Mouse (Mus musculus) retina, postnatal 7 days (tissue): ENCODE results near the gene Crmp1.
A peak's percentile ranks its signal among the peaks of the same experiment; 100 is the strongest.

ENCODE experiments used
- DNase-seq: peaks from one replicate; pipeline ENCODE4 v3.0.0-alpha.2; 2012; ENCODE audit warnings: low read depth, low spot score

Gene Crmp1

DNA sequence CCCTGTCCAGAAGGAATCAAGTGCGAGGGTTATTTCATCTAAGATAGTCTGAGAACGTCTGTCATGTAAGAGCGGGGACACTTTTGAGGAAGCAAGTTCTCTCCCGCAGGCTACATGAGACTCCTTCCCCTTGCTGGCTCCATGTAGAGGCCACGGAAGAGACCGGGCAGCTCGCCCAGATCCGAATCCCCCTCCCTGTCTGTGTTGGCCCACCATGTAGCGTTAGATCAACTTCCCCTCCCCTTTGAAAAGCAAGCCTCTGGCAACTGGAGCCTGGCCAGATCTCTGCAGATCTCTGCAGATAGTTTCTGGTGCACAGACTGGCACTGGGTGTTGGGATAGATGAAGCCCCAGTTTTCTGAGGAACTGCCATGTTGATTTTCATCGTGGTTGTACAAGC lies 55.0 kb downstream of the Crmp1 start:
- DNase-seq, result no peak

DNA sequence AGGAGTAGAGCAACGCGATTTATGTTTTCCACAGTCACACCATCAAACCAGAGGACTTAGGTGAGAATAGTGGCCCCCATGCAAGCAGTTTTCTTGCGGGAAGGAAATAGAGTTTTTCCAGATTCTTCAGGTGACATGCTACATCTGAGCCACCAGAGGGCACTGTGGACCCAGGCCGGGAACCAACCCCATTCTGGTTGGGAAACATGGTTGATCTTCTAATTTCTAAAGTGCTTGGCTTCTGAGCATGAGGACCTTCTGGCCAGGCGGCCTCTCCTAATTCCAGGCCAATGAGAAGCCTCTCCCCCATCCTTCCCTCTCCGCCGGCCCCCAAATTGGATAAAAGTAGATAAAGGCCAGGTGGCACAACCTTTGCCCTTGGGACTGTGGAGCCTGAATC lies 56.6 kb downstream of the Crmp1 start:
- peak; percentile 17 for DNase-seq

DNA sequence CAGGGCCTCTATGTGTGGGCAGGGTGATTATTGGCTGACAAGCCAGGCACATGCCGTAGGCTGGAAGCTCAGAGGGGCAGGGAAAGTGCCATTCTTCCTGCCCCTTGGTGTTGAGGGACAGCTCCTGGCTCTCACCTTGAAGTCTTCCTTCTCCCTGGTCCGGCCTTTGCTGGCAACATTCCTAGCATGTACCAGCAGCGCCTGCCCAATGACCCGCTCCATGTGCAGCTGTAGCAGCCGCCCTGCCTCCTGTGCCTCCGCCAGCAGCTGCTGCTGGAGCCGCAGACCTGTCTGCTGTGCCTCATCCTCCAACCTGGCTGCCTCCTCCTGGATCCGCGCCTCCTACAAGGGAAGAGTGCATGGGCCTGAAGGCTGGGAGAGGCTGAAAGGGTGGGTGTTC lies 68.3 kb downstream of the Crmp1 start:
- no peak for DNase-seq

DNA sequence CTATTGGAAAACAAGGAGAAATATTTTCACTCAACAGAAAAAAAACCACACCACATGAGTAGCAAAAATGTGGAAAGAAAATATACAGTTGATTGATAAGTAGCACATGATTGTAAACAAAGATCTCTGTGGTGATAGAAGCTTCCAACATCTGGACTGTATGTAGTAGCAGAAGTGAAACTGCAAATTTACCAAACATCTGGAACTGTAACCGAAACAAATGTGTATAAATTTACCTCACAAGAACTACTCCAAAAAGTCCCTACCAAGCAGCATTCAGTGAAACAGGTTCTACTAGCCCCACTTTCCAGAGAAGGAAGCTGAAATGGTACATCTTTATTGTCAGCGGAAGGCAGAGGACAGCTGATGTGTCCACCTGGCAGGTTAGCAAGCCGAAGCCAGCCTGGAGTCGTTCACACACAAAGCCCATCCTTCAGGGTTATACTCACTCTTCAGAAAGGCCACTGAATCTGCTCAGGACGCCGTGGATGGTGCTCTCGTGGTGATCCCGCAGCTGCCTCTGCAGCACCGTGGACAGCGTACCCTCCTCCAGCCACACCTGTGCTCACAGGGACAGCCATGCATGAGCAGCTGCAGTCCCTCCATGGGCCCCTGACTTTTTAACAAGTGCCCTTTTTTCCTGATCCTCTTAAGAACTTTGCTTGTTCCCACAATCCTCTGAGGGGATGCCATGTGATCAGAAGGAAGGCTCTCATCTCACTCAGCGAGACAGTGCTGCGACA lies 71.4 kb downstream of the Crmp1 start:
- DNase-seq, result no peak

DNA sequence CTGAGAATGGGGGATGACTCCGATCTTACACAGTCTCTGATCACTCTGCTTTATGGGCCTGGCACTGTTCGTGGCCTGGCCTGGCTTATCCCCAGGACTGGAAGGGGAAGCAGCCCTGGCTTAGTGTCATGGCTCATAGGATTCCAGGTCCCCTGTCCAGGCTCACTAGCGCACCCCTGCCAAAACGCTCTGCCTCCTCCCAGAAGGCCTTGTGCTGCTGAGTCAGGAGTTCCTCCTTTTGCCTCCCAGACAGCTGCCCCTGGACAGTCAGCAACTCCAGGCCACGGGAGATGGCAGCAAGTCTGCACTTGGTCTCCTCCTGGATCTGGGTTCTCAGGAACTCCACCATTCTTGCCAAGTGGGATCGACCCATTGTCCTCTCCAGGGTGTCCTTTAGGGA lies 77.0 kb downstream of the Crmp1 start:
- no peak for DNase-seq

DNA sequence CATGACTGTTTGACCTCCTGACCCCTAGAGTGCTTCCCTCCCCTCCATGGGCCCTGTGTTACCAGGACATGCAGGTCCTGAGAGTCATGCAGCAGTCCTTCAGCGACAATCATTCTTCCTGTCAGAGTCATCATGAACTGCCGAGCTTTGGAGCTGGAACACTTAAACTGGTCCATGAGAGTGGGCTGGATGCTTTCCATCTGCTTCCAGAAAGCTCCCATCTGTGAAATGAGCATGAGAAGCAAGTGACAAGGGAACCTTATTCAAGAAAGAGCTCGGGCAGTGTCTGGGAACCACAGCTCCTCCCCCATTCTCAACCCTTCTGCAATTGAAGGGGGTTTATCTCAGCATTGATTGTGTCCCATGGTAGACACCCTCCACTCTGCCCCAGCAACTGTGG lies 78.4 kb downstream of the Crmp1 start:
- no peak for DNase-seq

DNA sequence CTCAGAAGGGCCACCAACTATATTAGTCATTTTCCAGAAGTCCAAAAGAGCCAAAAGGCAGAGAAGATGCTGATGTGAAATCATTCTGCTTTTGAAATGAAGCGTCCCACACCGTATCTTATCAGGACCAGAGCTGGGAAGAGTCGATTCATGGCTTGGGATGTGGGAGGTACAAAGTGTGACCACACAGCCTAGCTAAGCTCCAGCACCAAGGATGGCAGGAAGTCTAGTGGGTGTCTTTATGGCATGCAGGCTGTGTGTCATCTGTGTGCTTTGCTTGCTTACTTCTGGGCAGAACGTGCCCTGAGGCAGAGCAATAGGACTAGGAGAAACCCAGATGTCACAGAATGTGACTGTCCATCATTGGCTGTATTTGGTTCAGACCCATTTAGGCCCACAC lies 79.0 kb downstream of the Crmp1 start:
- DNase-seq, result no peak

DNA sequence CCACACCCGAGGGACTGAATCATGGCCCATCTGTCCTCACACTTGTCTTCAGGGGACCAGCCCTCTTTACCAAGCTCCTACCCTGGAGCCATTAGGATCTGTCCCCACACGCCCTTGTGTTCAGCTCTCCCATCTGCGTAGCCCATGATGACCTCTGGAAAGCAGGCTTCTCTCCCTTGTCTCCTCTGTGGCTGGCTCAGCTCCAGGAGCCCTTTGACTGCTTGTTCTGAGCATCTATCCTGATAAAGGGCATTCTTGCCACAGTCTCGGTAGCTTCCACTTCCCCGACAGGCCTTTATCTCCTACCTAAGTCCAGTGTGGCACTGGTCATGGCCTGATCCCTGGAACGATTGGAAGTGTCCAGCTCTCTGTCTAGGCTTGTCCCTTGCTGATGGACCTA lies 84.9 kb downstream of the Crmp1 start:
- DNase-seq, result no peak

DNA sequence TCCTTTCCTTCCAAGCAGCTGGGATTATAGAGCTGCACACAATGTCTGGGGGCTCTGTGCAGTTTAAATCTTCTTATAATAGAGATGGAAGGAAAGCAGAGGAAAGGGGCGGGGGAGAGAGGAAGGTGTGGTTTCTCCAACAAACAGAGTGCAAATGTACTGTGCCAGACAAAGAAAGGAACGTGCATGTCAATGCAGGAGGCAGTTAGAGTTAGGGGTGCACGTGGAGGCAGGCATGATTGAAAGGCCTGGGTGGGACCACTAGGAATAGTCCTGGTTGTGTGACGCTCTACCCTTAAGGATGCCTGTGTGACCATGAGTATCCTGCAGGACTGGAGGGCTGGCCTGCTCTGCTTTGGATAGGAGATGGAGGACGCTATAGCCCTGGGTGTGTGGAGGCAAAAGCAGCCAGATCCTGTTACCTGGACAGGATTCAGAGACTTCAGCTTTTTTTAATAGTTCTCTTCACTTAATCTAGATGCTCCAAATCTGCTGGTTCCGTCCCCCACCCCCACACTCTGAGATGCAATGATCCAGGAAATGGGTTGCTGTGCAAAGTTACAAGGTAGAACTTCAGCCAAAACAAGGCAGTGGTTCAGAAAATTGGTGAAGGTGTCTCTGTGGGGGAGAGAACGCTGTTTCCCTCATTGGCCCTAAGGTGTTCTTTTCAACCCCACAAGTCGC lies 88.9 kb downstream of the Crmp1 start:
- DNase-seq, result no peak

DNA sequence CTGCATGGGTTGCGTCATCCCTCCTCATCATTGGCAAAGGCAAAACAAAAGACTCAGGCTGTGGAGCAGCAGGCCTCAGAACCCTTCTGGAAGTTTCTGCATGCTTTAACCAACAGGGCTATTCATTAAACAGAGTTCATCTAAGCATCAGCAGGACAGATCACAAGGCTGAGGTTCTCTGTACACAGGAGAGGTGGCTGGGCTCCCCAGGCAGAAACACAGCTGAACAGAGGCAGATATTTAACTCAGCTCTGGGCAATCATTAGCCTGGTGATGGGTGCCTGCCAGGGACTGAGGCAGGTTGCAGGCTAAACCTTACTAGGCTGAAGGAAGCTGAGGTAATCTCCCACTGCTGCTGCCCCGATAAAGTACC lies 89.4 kb downstream of the Crmp1 start:
- no peak for DNase-seq

DNA sequence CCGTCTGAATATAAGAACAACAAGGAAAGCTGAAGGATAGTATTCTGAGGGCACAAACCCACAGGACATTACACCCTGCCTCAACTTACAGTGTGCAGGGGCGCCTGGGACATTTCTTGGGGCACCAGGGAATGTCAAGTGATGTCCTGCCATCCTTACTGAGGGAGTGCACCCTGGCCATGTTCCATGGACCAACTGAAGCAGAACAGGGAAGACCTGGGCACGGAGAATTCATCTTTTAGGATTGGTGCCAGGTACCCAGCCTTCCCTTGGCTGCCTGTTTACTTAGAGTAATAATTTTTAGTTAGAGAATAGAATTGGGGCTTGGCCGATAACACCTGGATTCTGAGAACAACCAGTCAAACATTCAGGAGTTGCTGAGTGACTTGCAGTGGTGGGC lies 90.3 kb downstream of the Crmp1 start:
- DNase-seq, result no peak

DNA sequence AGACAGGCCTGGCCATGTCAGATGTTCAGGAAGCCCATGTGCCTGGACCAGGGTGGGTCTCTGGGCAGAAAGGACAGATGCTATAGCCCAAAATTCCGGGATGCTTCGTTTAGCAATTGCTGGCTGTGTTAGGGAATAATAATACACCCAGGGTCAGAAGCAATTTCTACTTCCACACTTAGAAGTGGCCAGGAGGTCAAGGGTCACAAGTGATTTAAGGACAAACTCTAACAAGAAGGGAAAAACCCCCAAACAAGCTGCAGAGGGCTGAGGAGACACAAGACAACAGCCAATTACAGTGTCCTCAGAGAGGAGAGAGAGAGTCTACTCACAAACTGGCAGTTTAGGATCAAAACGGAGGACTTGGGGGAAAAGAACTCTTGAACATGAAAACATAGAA lies 93.3 kb downstream of the Crmp1 start:
- DNase-seq, result no peak

DNA sequence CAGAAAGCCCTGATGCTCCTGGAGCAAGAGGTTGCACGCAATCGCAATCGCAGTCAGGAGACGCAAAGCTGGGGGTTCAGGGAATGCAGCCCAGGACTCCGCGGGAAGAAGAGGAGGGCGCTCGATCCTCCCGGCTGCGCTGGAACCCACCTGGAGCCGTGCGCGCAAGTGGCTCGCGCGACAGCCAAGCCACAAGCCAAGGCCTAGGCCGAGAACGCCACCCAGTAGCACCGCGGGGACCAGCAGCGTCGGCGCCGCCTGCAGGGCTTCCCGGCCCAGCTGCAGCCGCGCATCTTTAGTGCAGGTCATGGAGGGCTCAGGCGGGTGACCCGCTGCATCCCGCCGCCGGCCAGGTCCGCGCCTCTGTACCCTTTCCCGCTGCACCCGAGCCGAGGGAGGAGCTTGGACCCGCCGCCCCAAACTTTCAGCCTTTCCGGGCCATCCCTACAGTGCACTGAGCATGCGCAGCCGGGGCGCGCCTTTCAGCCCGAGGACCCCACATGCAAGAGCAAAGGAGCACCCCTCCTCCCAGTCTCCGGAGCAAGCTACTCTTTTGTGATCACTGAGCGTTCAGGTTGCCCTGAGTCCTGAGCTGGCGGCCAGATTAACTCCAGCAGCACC lies 94.9 kb downstream of the Crmp1 start, which contains the start of gene Evc:
TSS of gene Evc (minus strand) at position 410 of the 621 bp plus-strand sequence.
- peak; percentile 17 for DNase-seq

DNA sequence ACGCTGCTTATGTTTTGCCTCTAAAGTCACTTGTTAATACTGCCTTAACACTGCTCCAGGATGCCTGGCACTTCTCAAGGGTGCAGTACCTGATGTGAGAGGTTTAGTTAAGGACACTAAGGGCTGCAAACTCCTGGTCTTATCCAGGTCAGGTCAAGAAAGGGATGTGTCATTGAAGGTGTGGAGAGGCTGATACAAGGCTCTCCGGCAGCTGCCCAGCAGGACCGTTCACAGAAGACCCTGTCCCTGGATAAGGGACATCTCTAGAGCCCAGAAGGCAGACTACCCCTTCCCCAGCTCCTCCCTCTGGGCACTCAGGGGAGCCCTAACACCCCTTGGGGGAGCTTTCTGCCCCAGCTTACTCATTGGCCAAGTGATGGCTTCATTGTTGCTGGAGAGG lies 96.0 kb downstream of the Crmp1 start:
- no peak for DNase-seq

DNA sequence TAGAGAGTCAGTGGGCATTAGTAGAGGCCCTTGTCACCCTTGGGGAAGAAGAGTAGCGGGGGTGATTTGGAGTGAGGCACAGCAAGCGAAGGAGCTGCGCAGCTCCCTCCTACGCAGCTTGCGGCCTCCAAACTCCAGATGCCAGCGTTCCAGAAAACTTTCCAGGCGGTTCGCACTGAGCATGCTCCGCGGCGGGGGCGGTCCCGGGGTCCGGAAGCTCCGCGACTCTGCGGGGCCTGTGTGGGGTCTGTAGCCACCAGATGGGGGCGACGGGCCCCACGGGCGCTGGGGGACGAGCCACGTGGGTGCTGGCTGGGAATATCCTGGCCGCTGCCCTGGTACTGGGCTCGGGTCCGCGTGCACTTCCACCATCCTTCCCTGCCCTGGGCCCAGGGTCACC lies 96.5 kb downstream of the Crmp1 start, which contains the start of gene Evc2:
TSS of gene Evc2 (plus strand) at position 212 of the 400 bp plus-strand sequence.
- peak; percentile 21 for DNase-seq
